Mouse (Mus musculus) cerebral cortex, adult 2 months (tissue): ENCODE measurements around the gene Paxbp1.

ENCODE experiments used
- WGBS: fragments of 180-500 bp; shearing (Covaris S2); methylation state at CpG from one replicate; pipeline ENCODE4 v1.1.7; 2018; 5-methylcytosine and 5-hydroxymethylcytosine counted together

The Paxbp1 gene

DNA sequence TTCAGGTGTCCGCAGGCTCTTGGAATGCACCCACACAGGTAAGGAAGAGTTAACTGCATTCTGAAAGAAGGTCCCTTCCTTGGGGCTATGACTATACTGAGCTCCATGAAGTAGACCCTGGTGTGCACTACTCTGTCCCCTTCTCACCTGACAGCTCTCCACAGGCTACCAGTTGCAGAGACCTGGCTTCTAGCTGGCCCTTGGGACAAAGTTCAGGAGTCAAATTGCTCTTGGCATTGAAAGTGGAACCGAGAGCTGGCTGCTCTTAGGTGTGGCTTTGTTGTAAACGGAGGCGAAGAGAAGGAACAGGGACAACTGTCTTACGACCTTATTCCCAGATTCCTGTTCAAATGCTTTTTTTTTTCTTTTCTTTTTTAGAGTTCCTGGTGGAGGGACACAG is 10.8 kb upstream of the Paxbp1 start:
- 93% methylated on average over 5 of the region's 5 CpGs for WGBS

DNA sequence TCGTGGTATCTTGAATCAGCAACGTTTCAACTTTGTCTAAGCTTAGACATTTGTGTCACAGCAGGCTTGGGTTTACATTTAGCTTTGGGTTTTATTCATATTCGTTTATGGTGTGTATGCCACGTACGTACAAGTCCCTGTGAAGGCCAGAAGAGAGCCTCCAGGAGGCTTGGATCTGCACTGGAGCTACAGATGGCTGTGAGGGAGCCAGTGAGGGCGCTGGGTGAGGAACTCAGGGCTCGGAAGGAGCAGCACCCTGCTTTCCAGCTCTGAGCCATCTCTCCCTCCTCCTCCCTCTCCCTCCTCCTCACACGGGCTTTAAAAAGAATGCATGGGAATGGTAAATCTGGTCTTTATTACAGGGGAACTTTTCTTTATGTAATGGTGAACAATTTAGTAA is 9.3 kb upstream of the Paxbp1 start:
- WGBS = 36% methylated on average over 8 of the region's 8 CpGs

DNA sequence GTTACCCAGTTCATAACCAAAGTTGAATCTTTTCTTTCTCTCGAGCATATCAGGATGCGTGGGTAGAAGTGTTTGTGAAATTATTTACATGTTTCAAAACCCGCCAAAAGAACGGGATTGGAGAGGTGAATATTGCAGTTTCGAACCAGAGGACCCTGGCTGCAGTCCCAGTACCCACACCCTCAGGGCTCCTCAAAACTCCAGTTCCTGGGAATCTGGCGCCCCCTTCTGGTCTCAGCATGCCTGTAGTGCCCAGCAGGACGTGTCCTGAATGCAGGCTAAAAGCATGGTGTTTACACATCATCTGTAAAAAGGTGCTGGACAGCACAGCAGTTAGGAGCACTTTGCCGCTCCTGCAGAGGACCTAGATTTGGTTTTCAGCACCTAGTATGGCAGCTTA is 1.2 kb upstream of the Paxbp1 start:
- WGBS = 56% methylated on average over 8 of the region's 8 CpGs

DNA sequence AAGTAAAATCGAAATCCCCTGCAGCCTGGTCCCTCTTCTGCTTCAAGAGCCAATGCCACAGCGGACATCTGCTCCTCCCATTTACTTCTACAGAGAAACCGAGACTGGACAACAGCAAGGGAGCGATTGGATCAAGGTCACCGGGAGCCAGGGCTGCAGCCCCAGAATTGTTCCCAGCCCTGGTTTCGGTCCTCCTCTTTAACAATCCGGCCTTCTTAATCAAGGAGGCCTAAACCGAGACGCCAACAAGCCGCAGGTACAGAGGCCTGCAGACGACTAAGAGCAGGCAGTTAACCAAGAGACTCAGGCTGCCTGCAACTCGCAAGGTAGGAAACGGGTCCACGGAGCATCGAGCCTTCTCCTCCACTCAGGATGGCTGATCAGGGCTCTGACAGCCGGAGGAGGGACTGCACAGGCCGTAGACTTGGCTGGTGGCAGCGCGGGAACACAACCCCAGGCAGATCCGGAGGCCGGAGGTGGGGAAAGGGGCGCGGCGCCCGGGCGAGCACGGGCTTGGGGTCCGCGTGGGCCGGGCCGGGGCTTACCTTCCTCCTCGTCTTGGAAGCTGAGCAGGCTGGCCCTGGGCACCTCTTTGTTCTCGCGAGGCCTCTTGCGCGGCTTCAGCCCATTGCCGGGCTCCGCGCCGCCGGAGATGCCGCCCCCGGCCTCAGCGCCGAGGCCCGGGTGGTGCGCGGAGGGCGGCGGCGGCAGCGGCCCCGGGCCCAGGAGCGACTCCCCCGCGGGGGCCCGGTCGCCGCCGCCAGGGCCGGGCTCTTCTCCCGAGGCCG is 688 bp downstream of the Paxbp1 start:
- under 1% methylated on average over 63 of the region's 63 CpGs for WGBS

DNA sequence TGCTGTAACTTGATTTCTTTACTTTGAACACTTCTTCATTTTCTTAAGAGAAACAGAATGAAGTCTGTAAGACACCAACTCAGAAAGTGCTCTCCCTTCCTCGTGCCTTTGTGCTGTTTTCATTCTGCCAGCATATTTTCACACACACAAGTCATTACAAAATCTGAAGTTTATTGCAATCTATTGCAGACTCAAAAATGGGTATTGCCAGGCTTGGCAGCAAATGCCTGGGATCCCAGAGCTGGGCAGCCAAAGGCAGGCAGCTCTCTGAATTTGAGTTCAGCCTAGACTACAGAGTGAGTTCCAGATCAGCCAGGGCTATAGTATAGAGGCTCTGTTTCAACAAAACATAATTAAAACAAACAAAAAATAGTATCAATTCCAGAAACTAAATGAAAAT is 1.7 kb downstream of the Paxbp1 start:
- 9% methylated on average over 1 of the region's 1 CpGs for WGBS

DNA sequence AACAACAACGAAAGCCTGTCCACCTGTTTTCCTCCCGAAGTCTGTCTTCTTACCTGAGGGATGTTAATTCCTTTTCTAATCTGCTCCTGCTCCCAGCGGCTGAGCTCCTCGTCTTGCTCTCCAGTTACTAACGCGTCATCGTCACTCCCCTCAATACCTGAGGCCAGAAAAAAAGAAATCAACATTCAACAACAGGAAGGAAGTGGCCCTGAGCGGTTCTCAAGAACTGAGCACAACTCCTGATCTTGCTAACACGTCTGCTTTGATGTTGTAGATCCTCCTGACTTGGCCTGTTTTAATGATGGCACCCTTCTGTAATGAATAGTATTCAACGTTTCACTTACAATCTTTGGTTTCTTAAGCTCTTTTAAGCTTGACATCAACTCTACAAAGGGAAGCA is 8.5 kb downstream of the Paxbp1 start:
- WGBS = 87% methylated on average over 10 of the region's 10 CpGs

DNA sequence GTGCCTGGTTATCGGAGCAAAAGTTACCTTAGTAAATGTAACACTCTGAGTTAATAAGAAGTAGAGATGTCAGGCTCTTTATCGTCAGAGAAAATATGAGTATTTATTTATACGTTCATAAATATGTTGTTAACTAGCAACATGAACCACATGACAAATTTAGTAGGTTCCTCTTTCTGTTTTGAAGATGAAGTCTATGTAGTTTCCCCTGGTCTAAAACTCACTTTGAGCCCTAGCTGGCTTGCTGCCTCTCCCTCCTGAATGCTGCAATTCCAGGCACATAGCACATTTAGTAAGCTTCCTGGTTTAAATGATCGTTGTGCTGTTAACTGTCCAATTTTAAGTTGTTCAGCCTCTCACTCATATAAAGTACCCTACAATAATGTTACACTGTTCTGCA is 13.6 kb downstream of the Paxbp1 start:
- WGBS = 81% methylated on average over 4 of the region's 4 CpGs

DNA sequence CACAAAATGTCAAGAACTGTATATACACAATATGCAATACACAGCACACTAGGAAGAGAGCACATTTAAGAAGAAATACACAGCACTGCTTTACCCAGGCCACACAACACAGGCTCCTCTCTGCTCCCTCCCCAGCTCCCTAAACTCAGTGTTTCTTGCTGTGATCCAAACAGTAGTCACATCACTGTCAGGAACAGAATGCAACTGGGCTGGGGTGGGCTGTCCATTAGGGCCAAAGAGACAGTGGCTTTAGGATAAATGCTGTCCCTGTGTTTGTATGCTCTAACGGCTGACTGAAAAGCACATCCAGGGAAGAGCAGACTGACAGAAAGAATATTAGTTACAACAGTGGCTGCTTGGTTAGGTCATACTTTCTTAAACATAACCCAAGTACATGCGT is 14.4 kb downstream of the Paxbp1 start:
- 85% methylated on average over 2 of the region's 2 CpGs for WGBS

DNA sequence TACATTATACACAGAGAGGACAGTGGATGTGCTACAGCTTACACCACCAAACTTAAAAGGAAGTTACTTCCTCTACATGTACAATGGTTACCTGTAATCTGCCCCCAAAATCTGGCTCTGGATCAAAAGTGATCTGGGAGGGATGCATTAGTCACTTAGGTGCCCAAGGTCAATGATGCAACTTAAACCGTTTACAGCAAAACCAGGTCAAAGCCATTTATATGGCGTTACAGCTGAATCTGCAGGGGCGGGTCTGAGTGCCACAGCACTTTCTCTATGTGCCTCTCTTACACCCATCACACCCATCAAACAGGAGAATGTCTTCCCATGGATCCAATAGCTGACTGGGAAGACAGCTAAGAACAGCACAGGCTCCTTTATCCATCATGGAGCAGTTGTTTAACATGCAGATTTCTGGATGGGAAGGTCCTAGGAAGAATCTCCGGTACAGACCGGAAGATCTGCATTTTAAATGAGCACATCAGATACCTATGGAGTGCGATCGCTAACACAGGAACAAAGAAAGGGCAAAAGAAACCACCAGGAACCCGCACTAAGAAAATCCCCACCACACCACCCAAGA is 15.1 kb downstream of the Paxbp1 start:
- 80% methylated on average over 8 of the region's 8 CpGs for WGBS

DNA sequence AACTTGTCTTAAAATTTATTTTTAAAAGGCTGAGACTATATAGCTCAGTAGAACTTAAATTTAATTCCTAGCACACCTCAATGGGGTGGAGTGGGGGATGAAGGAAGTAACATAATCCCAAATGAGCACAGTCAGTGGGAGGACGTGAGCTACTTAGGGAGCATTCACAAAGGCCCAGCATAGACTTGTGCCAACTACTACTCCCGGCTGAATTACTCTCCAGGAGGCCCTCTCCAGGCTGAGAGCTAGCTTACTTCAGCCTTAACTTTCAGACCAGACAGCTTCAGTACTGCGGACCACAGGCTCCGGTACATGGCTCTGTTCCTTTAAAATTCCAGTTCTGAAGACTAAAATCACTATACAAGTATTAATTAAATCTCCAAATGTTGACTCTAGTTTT is 18.1 kb downstream of the Paxbp1 start:
- WGBS = 51% methylated on average over 4 of the region's 4 CpGs

DNA sequence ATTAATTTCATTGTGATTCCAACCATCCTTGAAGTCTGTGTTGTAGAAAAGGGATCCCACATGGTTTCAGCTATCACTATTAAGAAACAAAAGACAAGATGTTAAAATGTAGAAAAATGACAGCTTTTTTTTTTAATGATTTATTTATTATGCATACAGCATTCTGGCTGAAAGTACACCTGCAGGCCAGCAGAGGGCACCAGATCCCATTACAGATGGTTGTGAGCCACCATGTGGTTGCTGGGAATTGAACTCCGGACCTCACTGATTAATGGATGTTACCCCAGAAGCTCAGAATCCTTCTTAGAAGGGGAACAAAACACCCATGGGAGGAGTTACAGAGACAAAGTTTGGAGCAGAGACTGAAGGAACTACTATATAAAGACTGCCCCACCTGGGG is 21.0 kb downstream of the Paxbp1 start:
- 81% methylated on average over 1 of the region's 1 CpGs for WGBS

DNA sequence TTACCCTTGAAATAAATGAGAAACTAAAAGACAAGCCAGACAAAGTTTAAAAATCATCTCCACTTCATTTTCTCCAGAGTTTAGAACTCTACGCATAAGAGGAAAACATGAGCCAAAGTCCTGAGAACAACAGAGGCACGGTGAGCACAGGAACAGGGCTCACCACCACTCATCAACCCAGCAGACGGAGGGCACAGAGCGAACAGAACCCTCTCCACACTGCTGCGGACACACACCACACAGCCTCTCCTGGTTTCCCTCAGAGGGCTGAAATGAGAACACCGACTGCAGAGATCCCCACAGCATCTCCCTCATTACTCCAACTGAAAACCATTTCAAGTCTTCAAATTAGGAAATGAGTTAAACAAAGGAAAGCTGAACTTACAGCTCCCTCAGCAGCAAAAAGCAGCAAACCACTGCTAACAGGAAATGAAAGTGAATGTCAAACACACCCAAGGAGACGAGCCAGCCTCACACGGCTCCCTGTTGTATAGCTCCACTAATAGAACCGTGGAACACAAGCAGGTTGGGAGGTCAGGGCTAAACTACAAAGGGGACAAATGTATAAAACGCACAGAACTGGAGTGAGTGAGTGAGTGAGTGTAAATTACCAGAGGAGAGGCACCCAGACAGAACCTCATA is 23.4 kb downstream of the Paxbp1 start:
- WGBS = 83% methylated on average over 10 of the region's 10 CpGs

DNA sequence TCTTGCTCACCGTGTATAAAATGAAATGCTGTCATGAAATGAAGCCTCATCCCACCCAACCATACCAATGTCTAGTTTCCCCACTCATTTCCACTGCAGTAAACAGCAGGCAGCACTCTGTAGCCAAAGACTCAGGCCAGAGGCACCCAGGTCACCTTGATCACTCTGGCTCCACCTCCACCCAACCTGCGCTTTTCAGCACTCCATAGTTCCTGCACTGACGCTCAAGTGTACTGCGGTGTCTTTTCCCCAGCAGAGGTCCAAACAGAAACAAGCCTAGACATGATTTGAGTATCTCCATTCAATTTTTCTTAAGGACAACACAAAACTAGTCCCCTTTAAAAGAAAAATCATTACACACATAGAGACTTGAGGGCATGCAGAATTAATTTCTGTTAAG is 24.9 kb downstream of the Paxbp1 start:
- WGBS = 91% methylated on average over 4 of the region's 4 CpGs

DNA sequence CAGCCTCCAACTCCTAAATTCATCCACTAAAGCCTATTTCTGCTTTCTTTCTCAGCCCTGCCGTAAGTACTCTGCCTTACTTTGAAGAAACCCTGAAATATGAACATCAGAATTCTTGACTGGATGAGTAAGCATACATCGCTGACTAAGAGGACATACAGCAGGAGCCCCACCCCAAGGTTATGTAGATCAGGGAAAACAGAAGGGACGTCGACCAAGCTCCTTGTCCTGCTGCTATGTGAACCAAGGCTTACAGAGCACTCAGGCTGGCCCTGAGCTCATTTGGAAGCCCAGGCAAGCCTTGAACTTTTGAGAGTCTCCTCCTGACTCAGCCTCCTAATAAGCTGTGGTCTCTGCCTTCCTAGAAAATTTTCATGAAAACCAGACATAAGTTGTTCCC is 28.6 kb downstream of the Paxbp1 start:
- 71% methylated on average over 4 of the region's 4 CpGs for WGBS

DNA sequence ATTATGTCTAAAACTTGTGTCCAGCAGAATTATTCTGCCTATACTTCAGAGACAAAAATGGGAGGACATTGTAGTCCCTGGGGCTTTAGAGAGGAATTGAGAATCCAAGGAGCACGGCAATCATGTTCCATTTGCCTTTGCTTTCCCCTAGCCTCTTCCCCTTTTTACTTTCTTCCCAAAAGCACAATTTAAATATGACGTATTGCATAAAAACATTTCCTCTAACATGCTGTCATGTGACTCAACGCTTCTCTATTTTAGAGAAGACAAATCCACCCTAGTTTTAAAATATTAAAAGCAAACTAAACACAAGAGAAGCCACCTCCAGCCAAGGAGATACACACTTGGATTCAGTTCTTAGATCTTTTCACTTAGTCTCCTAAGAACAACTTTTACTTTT is 32.5 kb downstream of the Paxbp1 start:
- WGBS = 6% methylated on average over 3 of the region's 3 CpGs

DNA sequence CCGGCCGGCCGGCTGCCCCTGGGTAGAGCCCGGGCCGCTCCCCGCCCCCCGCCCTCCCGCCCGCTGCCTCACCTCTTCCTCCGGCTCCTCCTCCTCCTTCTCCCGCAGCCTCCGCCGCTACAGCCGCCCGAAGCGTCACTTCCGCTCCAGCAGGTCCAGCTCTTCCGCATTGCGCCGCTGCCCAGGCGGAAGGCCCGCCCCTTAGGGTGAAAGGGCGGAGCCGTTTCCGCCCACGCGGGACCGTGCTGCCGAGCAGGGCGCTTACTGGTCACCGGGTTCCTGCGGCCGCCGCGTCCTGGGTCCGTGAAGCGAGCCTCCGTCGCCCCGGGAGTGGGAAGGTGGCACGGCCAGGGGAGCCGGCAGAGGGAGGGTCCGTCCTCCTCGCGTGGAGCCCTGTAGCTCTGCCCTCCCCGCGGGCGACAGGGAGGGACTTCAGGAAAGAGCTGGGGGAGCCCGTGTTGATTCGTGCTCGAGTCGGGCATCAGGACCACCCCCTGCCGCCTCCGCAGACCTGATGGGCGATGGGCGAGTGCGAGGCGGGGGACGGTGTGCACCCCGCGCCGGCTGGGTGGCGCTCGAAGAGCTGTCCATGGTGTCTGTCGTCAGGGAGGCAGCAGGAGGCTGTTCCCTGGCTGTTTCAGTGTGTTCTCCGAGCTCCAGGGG is 33.2 kb downstream of the Paxbp1 start, which contains the start of gene Synj1:
Synj1 (minus strand) TSS at position 288 of the 663 bp plus-strand sequence.
- whole genome bisulfite sequencing = under 1% methylated on average over 65 of the region's 66 CpGs

DNA sequence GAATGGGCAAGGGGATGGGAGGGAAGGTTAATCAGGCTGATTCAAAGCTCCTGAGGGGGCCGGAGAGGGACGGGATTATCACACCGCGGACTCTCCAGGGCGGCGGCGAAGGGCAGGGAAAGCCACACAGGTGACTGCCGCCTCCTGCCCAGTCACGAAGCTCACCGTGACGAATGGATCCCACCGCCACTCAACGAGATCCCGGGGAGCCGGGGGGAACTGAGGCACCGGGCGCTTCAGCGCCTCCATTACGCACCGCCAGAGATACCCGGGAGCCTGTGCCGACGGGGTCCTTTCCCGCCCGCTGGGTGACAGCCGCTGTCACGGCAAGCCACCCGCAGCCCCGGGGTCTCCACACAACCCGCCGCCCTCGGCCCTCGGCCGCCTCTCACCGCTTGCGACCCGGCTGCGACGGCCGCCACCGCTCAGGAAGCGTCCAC is 33.7 kb downstream of the Paxbp1 start:
- WGBS = under 1% methylated on average over 42 of the region's 42 CpGs

DNA sequence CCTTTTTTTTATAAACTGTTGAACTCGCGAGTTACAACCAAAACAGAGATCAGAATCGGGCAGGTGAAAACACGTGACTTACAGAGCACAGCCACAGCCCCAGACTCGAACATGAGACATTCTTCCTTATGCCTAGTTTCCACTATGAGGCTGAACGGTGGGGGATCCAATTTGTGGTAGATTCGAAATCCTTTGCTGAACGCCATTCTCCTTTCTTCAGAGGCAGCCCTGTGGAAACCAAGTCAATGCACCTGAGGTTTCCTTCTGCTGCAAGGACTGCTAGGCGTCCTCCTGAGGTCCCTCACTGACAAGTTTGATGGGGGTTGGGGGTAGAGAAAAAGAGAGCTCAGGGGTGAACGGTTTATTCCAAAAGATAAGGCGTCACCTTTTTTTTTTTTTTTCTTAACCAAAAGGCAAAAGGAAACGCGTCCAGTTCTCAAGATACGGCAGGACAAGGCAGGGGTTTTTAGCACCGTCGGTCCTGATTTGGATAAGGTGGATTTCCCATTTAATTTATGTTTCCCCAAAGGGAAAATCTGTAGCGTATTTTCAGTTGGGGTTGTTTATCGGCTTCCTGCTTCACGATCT is 34.3 kb downstream of the Paxbp1 start:
- 1% methylated on average over 19 of the region's 19 CpGs for WGBS

DNA sequence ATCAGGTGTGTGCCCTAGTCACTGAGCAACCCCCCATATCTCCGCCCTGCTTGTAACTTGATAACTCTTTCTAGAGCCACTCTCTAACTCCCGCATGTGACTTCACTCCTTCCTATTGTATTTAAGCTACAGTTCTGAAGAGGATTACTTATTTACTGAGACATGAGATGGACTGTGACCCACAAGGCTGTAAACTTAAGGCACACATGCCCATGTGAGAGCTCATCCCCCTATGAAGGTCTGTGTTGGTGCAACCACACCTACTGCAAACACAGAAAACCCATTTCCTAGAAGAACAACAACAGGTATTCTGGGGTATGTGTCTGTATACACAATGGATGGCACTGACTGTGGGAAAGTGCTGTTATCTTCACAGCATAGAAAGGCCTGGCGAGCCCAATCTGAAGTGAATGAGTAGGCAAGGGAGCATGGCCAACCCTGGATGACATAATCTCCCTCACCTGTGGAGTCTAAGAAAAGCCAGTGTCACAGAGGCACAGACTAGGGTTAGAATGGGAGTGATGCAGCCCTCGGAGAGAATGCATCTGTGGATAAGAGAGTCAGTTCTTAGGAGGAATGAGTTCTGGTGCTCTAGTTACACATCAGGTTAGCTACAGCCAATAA is 39.3 kb downstream of the Paxbp1 start:
- 86% methylated on average over 4 of the region's 4 CpGs for WGBS

DNA sequence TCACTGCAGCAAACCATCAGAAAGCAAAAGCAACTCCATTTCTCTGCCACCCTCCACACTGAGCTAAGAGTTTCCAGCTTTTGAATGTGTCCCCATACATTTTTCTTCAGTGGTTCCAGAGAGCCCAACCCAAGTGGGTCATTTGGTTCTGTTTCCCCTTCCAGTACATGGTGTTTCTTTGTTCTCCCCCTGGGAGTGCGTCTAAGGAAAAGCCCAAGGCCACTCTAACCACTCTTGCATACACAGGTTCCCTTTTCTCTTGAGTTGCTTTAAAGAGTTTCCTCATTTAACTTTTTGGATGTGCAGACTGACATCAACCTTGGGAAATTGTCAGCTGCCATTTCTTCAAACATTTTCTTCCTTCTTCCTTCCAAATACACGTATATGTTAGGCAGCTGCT is 43.2 kb downstream of the Paxbp1 start:
- 58% methylated on average over 2 of the region's 2 CpGs for WGBS

DNA sequence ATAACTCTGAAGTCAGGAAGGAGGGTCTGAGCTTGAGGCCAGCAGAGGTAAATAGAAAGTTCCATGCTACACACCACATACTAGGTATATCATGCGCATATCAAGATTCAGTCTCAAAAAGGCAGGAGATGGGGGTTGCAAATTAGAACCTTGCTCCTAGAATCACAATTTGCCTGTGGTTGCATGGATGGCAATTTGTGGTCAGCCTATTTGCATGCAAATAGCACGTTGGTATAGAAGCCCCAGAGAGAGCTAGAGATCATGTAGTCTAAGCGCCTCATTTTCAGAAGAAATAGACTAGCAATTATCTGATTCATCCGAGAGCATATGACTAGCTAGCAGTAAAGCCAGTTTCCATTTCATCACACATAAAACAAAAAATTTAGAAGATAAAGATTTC is 44.5 kb downstream of the Paxbp1 start:
- WGBS = 63% methylated on average over 4 of the region's 4 CpGs

DNA sequence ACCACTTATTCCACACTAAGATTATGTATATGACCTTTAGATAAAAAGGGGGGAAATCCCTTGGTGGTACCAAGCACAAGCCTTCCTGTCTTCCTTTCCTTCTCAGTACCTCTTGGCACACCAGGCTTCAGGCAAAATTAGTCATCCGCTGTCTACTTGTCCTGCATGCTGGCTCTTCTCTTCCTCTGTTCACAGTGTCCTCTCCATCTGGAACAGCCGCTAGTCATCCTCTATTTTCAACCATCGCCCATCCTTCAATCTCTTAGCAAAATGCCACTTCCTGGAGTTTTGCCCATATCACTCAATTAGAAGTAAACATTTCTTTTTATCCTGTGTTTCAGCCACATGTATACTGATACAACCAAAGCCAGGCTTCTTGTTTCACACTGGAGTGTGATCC is 46.5 kb downstream of the Paxbp1 start:
- 45% methylated on average over 3 of the region's 3 CpGs for WGBS
